Mouse (Mus musculus): Measurements from ENCODE around the gene Hsdl1. TPM values are rescaled to one million over a fixed set of nuclear protein-coding genes. Genes with fewer than 3 reads are reported as not detected.

Hsdl1 gene
- 34.7 and 40.8 TPM in 2 replicates for polyA plus RNA-seq (2014; fragmentation: Nextera tagmentation; extraction: Ambion mirVana)

DNA sequence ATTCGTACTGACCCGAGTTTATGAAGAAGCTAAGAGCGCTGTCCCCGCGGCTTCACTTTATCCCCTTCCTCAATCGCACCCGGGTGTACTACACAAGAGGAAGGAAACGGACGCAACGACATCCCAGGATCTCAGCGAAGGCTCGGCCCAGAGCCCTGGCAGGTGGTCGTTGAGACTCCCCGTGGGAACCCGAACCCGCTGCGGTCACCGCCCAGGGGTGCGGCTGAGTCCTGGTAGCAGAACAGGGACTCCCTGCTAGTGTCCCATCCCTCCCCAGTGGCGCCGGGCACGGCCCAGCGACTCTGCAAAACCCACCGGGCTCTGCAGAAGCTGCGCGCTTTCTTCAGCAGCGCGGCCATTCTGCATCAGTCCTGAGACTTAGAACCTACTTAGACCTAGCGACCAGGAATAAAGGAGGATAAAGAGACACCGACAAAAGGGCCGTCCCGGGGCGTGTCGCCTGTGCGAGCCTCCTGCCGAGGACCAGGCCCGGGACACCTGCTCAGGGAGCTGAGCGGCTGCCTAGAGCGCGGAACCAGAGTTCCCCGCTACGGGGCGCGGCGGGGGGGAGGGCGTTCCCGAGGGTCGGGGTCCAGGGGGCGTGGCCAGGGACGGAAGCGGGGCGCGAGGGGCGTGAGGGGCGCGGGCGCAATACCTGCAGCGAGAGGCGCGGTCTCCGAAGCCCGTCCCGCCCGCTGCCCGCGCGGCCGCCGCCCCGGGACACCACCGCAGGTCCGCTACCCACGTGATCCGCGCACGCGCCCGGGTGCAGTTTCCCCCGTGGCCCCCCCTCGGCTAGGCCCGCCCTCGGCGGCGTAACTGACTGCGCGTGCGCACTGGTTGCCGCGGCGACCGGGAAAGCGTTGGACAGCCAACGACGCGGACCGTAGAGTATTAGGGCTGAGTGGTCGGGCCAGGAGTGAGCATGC, at the start of gene Hsdl1, which contains the start of gene Dnaaf1:
Gene Hsdl1, minus strand, starts transcription at position 747 of the 929 bp plus-strand sequence.
Gene Dnaaf1, plus strand, starts transcription at position 799 of the 929 bp plus-strand sequence.
- peak; percentile 84 for ATAC-seq (ENCODE audit: insufficient number of reproducible peaks, insufficient read depth, low FRiP score, low read depth)
- under 1% methylated on average over 90 of the region's 97 CpGs for WGBS
- H3K4me1 ChIP-seq (ENCODE audit: control insufficient read depth in 2 of 2, insufficient read depth in 2 of 2, low read length in 2 of 2) = peaks cover 2 to 3% of the 10 kb centered on the region in 2 experiments; a peak in 3 of 4 replicates

GRCm38 (mm10) chr8:119623744-119624143, 48.8 kb upstream of the Hsdl1 start:
- no peak overlapping the region for H3K27ac ChIP-seq (replicated peaks in 1 of 2; ENCODE audit: control insufficient read depth in 1 of 2, insufficient read depth in 1 of 2, low read depth in 2 of 2, low read length in 2 of 2)
- no peak overlapping the region for H3K4me3 ChIP-seq (ENCODE audit: control insufficient read depth in 1 of 2, insufficient read depth in 1 of 2, low read depth in 1 of 2, low read length in 2 of 2)
- H3K4me2 ChIP-seq (ENCODE audit: low read length) = no peak overlapping the region
- H3K4me1 ChIP-seq (ENCODE audit: control insufficient read depth in 2 of 2, insufficient read depth in 2 of 2, low read length in 2 of 2) = peaks cover 8 to 9% of the 10 kb centered on the region in 2 experiments; a peak in 3 of 4 replicates
- H3K27me3 ChIP-seq (ENCODE audit: control insufficient read depth, insufficient read depth, low read length) = 0 out of 2 replicates have a peak, but pooled peaks cover 5% of the 10 kb centered on the region
- H3K9ac ChIP-seq (ENCODE audit: low read length) = no peak overlapping the region
- WGBS = 64% methylated on average over 1 of the region's 1 CpGs
- no peaks in the 10 kb centered on the region for H3K36me3 ChIP-seq (ENCODE audit: control insufficient read depth, insufficient read depth, low read length)
- no peak for ATAC-seq (ENCODE audit: insufficient number of reproducible peaks, insufficient read depth, low FRiP score, low read depth)
- H3K9me3 ChIP-seq (ENCODE audit: control insufficient read depth, low read length) = no peaks in the 10 kb centered on the region

More for the DNA sequence above, at the start of gene Hsdl1, which contains the start of gene Dnaaf1:
- H3K9ac ChIP-seq (ENCODE audit: low read length) = peak within 1 kb of the TSS; percentile 78
- peaks cover 13% of the 10 kb centered on the region for H3K27me3 ChIP-seq (ENCODE audit: control insufficient read depth, insufficient read depth, low read length)
- H3K9me3 ChIP-seq (ENCODE audit: control insufficient read depth, low read length) = no peaks in the 10 kb centered on the region
- peak within 1 kb of the TSS in 1 of 2 experiments; percentile 25; a peak in 1 of 4 replicates for H3K27ac ChIP-seq (replicated peaks in 1 of 2; ENCODE audit: control insufficient read depth in 1 of 2, insufficient read depth in 1 of 2, low read depth in 2 of 2, low read length in 2 of 2)
- H3K4me3 ChIP-seq (ENCODE audit: control insufficient read depth in 1 of 2, insufficient read depth in 1 of 2, low read depth in 1 of 2, low read length in 2 of 2) = peak within 1 kb of the TSS; percentile 57 to 75
- no peaks in the 10 kb centered on the region for H3K36me3 ChIP-seq (ENCODE audit: control insufficient read depth, insufficient read depth, low read length)
- H3K4me2 ChIP-seq (ENCODE audit: low read length) = peak within 1 kb of the TSS; percentile 94

GRCm38 (mm10) chr8:119623061-119623460, 48.1 kb upstream of the Hsdl1 start:
- ATAC-seq (ENCODE audit: insufficient number of reproducible peaks, insufficient read depth, low FRiP score, low read depth) = no peak
- H3K4me1 ChIP-seq (ENCODE audit: control insufficient read depth in 2 of 2, insufficient read depth in 2 of 2, low read length in 2 of 2) = peaks cover 8 to 9% of the 10 kb centered on the region in 2 experiments; a peak in 3 of 4 replicates
- no peaks in the 10 kb centered on the region for H3K9me3 ChIP-seq (ENCODE audit: control insufficient read depth, low read length)
- no peak overlapping the region for H3K27ac ChIP-seq (replicated peaks in 1 of 2; ENCODE audit: control insufficient read depth in 1 of 2, insufficient read depth in 1 of 2, low read depth in 2 of 2, low read length in 2 of 2)
- no peak overlapping the region for H3K9ac ChIP-seq (ENCODE audit: low read length)
- H3K27me3 ChIP-seq (ENCODE audit: control insufficient read depth, insufficient read depth, low read length) = 0 out of 2 replicates have a peak, but pooled peaks cover 5% of the 10 kb centered on the region
- WGBS = 79% methylated on average over 8 of the region's 8 CpGs
- no peak overlapping the region for H3K4me2 ChIP-seq (ENCODE audit: low read length)
- no peaks in the 10 kb centered on the region for H3K36me3 ChIP-seq (ENCODE audit: control insufficient read depth, insufficient read depth, low read length)
- H3K4me3 ChIP-seq (ENCODE audit: control insufficient read depth in 1 of 2, insufficient read depth in 1 of 2, low read depth in 1 of 2, low read length in 2 of 2) = no peak overlapping the region

- Histone ChIP-seq H3K27me3 (ENCODE audit: control insufficient read depth, insufficient read depth, low read length) (0 out of 2 replicates have a peak, but pooled peaks cover 5% of the 10 kb centered on the region), H3K27ac (replicated peaks in 1 of 2; ENCODE audit: control insufficient read depth in 1 of 2, insufficient read depth in 1 of 2, low read depth in 2 of 2, low read length in 2 of 2) (no peak overlapping the region), H3K4me2 (ENCODE audit: low read length) (no peak overlapping the region), H3K9ac (ENCODE audit: low read length) (no peak overlapping the region), H3K36me3 (ENCODE audit: control insufficient read depth, insufficient read depth, low read length) (no peaks in the 10 kb centered on the region), H3K9me3 (ENCODE audit: control insufficient read depth, low read length) (no peaks in the 10 kb centered on the region), H3K4me1 (ENCODE audit: control insufficient read depth in 2 of 2, insufficient read depth in 2 of 2, low read length in 2 of 2) (peaks cover 7% of the 10 kb centered on the region in 2 experiments; a peak in 3 of 4 replicates), H3K4me3 (ENCODE audit: control insufficient read depth in 1 of 2, insufficient read depth in 1 of 2, low read depth in 1 of 2, low read length in 2 of 2) (no peak overlapping the region)
- 72% methylated on average over 4 of the region's 4 CpGs for WGBS
- no peak for ATAC-seq (ENCODE audit: insufficient number of reproducible peaks, insufficient read depth, low FRiP score, low read depth)
These were observed 47.6 kb upstream of the Hsdl1 start for GRCm38 (mm10) chr8:119622555-119622954.

- Histone ChIP-seq H3K27me3 (ENCODE audit: control insufficient read depth, insufficient read depth, low read length) (0 out of 2 replicates have a peak, but pooled peaks cover 5% of the 10 kb centered on the region), H3K4me2 (ENCODE audit: low read length) (no peak overlapping the region), H3K4me1 (ENCODE audit: control insufficient read depth in 2 of 2, insufficient read depth in 2 of 2, low read length in 2 of 2) (peaks cover 3 to 7% of the 10 kb centered on the region in 2 experiments; a peak in 3 of 4 replicates), H3K36me3 (ENCODE audit: control insufficient read depth, insufficient read depth, low read length) (no peaks in the 10 kb centered on the region), H3K9ac (ENCODE audit: low read length) (no peak overlapping the region), H3K9me3 (ENCODE audit: control insufficient read depth, low read length) (no peaks in the 10 kb centered on the region), H3K27ac (replicated peaks in 1 of 2; ENCODE audit: control insufficient read depth in 1 of 2, insufficient read depth in 1 of 2, low read depth in 2 of 2, low read length in 2 of 2) (no peak overlapping the region), H3K4me3 (ENCODE audit: control insufficient read depth in 1 of 2, insufficient read depth in 1 of 2, low read depth in 1 of 2, low read length in 2 of 2) (no peak overlapping the region)
- no peak for ATAC-seq (ENCODE audit: insufficient number of reproducible peaks, insufficient read depth, low FRiP score, low read depth)
- WGBS = 51% methylated on average over 14 of the region's 14 CpGs
These were observed 46.0 kb upstream of the Hsdl1 start for GRCm38 (mm10) chr8:119620848-119621465.

- no peak overlapping the region for H3K27ac ChIP-seq (replicated peaks in 1 of 2; ENCODE audit: control insufficient read depth in 1 of 2, insufficient read depth in 1 of 2, low read depth in 2 of 2, low read length in 2 of 2)
- 63% methylated on average over 6 of the region's 6 CpGs for WGBS
- no peaks in the 10 kb centered on the region for H3K9me3 ChIP-seq (ENCODE audit: control insufficient read depth, low read length)
- H3K4me1 ChIP-seq (ENCODE audit: control insufficient read depth in 2 of 2, insufficient read depth in 2 of 2, low read length in 2 of 2) = peaks cover 3 to 7% of the 10 kb centered on the region in 2 experiments; a peak in 3 of 4 replicates
- 0 out of 2 replicates have a peak, but pooled peaks cover 5% of the 10 kb centered on the region for H3K27me3 ChIP-seq (ENCODE audit: control insufficient read depth, insufficient read depth, low read length)
- no peaks in the 10 kb centered on the region for H3K36me3 ChIP-seq (ENCODE audit: control insufficient read depth, insufficient read depth, low read length)
- H3K4me3 ChIP-seq (ENCODE audit: control insufficient read depth in 1 of 2, insufficient read depth in 1 of 2, low read depth in 1 of 2, low read length in 2 of 2) = no peak overlapping the region
- H3K9ac ChIP-seq (ENCODE audit: low read length) = no peak overlapping the region
- no peak for ATAC-seq (ENCODE audit: insufficient number of reproducible peaks, insufficient read depth, low FRiP score, low read depth)
- H3K4me2 ChIP-seq (ENCODE audit: low read length) = no peak overlapping the region
These were observed 45.3 kb upstream of the Hsdl1 start for GRCm38 (mm10) chr8:119620116-119620840.

GRCm38 (mm10) chr8:119618887-119619286, 43.9 kb upstream of the Hsdl1 start:
- Histone ChIP-seq H3K4me2 (ENCODE audit: low read length) (no peak overlapping the region), H3K4me1 (ENCODE audit: control insufficient read depth in 2 of 2, insufficient read depth in 2 of 2, low read length in 2 of 2) (peaks cover 3 to 7% of the 10 kb centered on the region in 2 experiments; a peak in 3 of 4 replicates), H3K9ac (ENCODE audit: low read length) (no peak overlapping the region), H3K4me3 (ENCODE audit: control insufficient read depth in 1 of 2, insufficient read depth in 1 of 2, low read depth in 1 of 2, low read length in 2 of 2) (no peak overlapping the region), H3K9me3 (ENCODE audit: control insufficient read depth, low read length) (no peaks in the 10 kb centered on the region), H3K27ac (replicated peaks in 1 of 2; ENCODE audit: control insufficient read depth in 1 of 2, insufficient read depth in 1 of 2, low read depth in 2 of 2, low read length in 2 of 2) (no peak overlapping the region), H3K36me3 (ENCODE audit: control insufficient read depth, insufficient read depth, low read length) (no peaks in the 10 kb centered on the region), H3K27me3 (ENCODE audit: control insufficient read depth, insufficient read depth, low read length) (no peaks in the 10 kb centered on the region)
- ATAC-seq (ENCODE audit: insufficient number of reproducible peaks, insufficient read depth, low FRiP score, low read depth) = no peak
- 47% methylated on average over 5 of the region's 5 CpGs for WGBS

Data from heart, embryonic 14.5 days (tissue).